Mouse (Mus musculus): ENCODE measurements around the gene Ninj2. TPM values are rescaled to one million over a fixed set of nuclear protein-coding genes. Genes with fewer than 3 reads are reported as not detected.
A peak's percentile ranks its signal among the peaks of the same experiment; 100 is the strongest.

Gene Ninj2
- total and polyA plus RNA-seq, 2 experiments from 2014 or later, result 27.4 TPM; not detected in 1

DNA sequence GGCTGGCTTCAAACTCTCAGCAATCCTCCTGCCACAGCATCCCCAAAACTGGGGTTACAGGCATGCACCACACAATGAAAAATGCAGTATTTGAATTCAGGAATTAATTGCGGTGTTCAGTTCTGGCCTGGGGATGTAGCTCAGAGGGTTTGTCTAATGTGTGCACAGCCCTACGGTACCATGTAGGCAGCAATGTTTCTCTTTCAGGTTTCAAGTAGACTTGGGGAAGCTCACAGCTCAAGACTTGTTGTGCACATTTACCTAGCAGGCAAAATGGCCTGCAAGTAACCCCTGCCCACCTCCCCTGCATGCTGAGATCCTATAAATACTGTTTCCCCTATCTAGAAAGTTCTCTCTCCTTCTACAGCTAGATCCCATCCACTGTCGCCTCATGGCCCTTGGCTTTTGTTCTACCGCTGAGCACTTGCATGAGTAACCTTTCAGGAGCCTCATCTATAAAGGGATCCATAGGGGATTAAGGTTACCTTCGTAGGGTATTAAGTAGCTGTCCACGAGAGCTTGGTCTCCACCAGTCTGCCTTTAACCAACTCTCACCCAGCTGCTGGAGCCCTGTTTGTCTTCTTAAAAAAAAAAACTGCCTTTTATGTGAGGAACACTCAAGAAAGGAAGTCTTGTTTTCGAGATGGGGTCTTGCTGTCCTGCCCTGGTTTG, 17.7 kb downstream of the Ninj2 start:
- Histone ChIP-seq H3K4me1 (ENCODE audit: control insufficient read depth, insufficient read depth) (peaks cover 46% of the 10 kb centered on the region), H3K27me3 (ENCODE audit: control insufficient read depth, insufficient read depth, low read length) (no peaks in the 10 kb centered on the region), H3K9me3 (replicated peaks; ENCODE audit: control insufficient read depth, low read length) (no peaks in the 10 kb centered on the region), H3K27ac (ENCODE audit: low read depth) (no peak overlapping the region), H3K4me3 (ENCODE audit: low read depth, low read length) (no peak overlapping the region), H3K9ac (replicated peaks; ENCODE audit: low read depth, low read length) (no peak overlapping the region), H3K4me2 (ENCODE audit: low read depth, low read length) (no peak overlapping the region), H3K36me3 (replicated peaks; ENCODE audit: control insufficient read depth, insufficient read depth, low read length) (no peaks in the 10 kb centered on the region)
- TF ChIP-seq EP300 (IDR thresholded peaks at IDR 0.05; ENCODE audit: low read depth), result no peak
- no peak for TF ChIP-seq CTCF (IDR thresholded peaks at IDR 0.05; ENCODE audit: low read depth)
- 77% methylated on average over 7 of the region's 7 CpGs for WGBS
- ATAC-seq (ENCODE audit: insufficient read depth, low read depth), result no peak
- DNase-seq (ENCODE audit: low spot score), result no peak

DNA sequence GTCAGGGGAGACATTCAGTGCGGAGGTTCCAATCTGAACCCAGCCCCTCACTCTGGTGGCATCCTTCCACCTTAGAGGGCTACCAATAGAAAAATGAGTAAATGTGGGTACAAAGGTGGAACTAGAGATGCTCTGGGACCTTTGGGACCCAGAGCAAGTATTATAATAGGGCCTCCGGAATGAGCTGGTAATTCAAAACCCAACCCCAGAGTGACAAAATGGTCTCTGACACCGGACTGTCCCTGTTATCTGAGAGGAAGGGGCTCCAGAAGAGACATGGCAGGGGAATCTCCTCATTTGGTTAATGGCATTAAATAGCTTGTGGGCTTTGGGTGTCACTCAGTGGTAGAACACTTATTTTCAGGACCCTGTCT, 18.2 kb downstream of the Ninj2 start:
- no peak overlapping the region for H3K27ac ChIP-seq (ENCODE audit: low read depth)
- no peak overlapping the region for H3K4me2 ChIP-seq (ENCODE audit: low read depth, low read length)
- H3K9ac ChIP-seq (replicated peaks; ENCODE audit: low read depth, low read length), result no peak overlapping the region
- WGBS, result 72% methylated on average over 3 of the region's 3 CpGs
- H3K27me3 ChIP-seq (ENCODE audit: control insufficient read depth, insufficient read depth, low read length), result no peaks in the 10 kb centered on the region
- no peak overlapping the region for H3K4me3 ChIP-seq (ENCODE audit: low read depth, low read length)
- TF ChIP-seq EP300 (IDR thresholded peaks at IDR 0.05; ENCODE audit: low read depth), result no peak
- no peak for TF ChIP-seq CTCF (IDR thresholded peaks at IDR 0.05; ENCODE audit: low read depth)
- H3K4me1 ChIP-seq (ENCODE audit: control insufficient read depth, insufficient read depth), result peaks cover 46% of the 10 kb centered on the region
- H3K36me3 ChIP-seq (replicated peaks; ENCODE audit: control insufficient read depth, insufficient read depth, low read length), result no peaks in the 10 kb centered on the region
- DNase-seq (ENCODE audit: low spot score) (no peak), ATAC-seq (ENCODE audit: insufficient read depth, low read depth) (no peak)
- H3K9me3 ChIP-seq (replicated peaks; ENCODE audit: control insufficient read depth, low read length), result no peaks in the 10 kb centered on the region

DNA sequence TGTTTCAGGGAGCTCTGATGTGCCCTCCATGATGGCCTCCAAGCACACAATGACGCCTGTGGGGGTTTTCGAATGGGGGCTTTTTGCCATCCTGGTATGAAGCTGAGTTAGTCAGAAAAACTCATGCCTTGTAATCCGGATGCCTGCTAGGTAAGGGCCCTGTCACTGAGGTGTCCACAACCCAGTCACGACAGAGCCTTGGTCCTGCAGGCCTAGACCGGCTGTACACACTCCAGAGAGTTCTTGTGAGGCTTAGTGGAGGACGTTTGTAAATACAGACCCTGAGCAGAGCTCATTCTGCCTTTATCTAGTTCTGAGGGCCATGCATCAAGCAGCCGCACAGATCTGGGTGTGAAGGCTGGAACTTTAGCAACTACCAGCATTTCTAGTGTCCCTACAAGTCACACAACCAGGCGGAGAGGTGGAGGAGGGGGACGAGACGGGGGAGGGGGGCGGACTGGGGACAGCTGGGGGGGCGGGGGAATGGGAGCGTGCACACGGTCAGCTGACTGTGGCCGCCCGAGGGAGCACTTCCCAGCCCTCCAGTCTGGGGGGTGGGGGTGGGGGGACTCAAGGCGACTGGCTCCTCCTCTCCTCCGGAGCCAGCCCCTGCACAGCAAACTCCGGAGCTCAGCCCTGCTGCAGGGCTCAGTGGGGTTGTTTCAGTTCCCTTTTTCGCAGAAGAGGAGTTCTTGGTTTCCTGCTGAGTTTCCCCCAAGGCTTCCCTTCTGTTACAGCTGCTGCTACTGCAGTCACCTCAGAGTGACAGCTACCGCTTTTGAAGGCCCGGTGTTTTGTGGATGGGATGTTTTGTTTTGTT, 19.0 kb downstream of the Ninj2 start:
- Histone ChIP-seq H3K9me3 (replicated peaks; ENCODE audit: control insufficient read depth, low read length) (no peaks in the 10 kb centered on the region), H3K9ac (replicated peaks; ENCODE audit: low read depth, low read length) (0 out of 2 replicates have a peak overlapping the region, but pooled peaks have one; percentile 18), H3K4me2 (ENCODE audit: low read depth, low read length) (peak overlapping the region; percentile 42), H3K27me3 (ENCODE audit: control insufficient read depth, insufficient read depth, low read length) (no peaks in the 10 kb centered on the region), H3K4me3 (ENCODE audit: low read depth, low read length) (peak overlapping the region; percentile 6; the same call in 1 of the 2 replicates), H3K27ac (ENCODE audit: low read depth) (peak overlapping the region; percentile 92), H3K36me3 (replicated peaks; ENCODE audit: control insufficient read depth, insufficient read depth, low read length) (no peaks in the 10 kb centered on the region), H3K4me1 (ENCODE audit: control insufficient read depth, insufficient read depth) (peaks cover 46% of the 10 kb centered on the region)
- 5% methylated on average over 21 of the region's 22 CpGs for WGBS
- ATAC-seq (ENCODE audit: insufficient read depth, low read depth) (peak; percentile 86), DNase-seq (ENCODE audit: low spot score) (peak; percentile 91)
- TF ChIP-seq CTCF (IDR thresholded peaks at IDR 0.05; ENCODE audit: low read depth) (no peak), EP300 (IDR thresholded peaks at IDR 0.05; ENCODE audit: low read depth) (no peak)

DNA sequence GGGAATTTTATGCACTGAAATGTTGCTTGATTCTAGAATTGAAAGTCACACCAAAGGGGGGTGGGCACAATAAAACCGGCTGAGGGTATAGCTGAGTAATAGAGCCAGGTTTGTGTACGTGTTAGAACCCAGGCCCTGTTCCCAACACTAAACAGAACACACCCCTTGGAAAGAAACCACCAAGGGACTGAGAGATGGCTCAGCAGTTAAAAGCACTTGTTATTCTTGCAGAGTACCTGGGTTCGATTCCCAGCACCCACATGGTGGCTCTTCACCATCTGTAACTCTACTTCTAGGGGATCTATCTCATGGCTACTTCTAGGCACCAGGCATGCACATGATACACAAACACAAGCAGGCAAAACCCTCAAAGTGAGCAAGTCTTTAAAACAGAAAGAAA, 20.7 kb downstream of the Ninj2 start:
- peaks cover 35% of the 10 kb centered on the region for H3K4me1 ChIP-seq (ENCODE audit: control insufficient read depth, insufficient read depth)
- H3K9me3 ChIP-seq (replicated peaks; ENCODE audit: control insufficient read depth, low read length), result no peaks in the 10 kb centered on the region
- ATAC-seq (ENCODE audit: insufficient read depth, low read depth) (no peak), DNase-seq (ENCODE audit: low spot score) (no peak)
- H3K27me3 ChIP-seq (ENCODE audit: control insufficient read depth, insufficient read depth, low read length), result no peaks in the 10 kb centered on the region
- H3K4me2 ChIP-seq (ENCODE audit: low read depth, low read length), result no peak overlapping the region
- no peak for TF ChIP-seq EP300 (IDR thresholded peaks at IDR 0.05; ENCODE audit: low read depth)
- TF ChIP-seq CTCF (IDR thresholded peaks at IDR 0.05; ENCODE audit: low read depth), result no peak
- no peak overlapping the region for H3K4me3 ChIP-seq (ENCODE audit: low read depth, low read length)
- H3K36me3 ChIP-seq (replicated peaks; ENCODE audit: control insufficient read depth, insufficient read depth, low read length), result no peaks in the 10 kb centered on the region
- WGBS, result 88% methylated on average over 3 of the region's 3 CpGs
- H3K27ac ChIP-seq (ENCODE audit: low read depth), result peak overlapping the region; percentile 89
- H3K9ac ChIP-seq (replicated peaks; ENCODE audit: low read depth, low read length), result no peak overlapping the region

DNA sequence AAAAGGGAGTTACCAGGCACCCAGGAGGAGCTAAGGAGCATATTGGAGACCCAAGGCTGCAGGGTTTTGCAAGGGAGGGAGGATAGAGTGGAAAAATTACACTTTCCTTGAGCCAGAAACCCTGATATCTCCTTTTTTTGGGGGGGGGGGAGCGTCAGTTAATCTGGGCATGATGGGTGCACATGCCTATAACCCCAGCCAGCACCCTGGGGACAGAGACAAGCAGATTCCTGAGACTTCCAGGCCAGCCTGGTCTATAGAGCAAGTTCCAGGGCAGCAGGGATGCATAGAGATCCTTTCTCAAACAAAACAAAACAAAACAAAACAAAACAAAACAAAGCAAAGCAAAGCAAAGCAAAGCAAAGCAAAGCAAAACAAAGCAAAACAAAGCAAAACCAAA, 21.1 kb downstream of the Ninj2 start:
- Histone ChIP-seq H3K4me3 (ENCODE audit: low read depth, low read length) (no peak overlapping the region), H3K36me3 (replicated peaks; ENCODE audit: control insufficient read depth, insufficient read depth, low read length) (no peaks in the 10 kb centered on the region), H3K27ac (ENCODE audit: low read depth) (peak overlapping the region; percentile 89), H3K27me3 (ENCODE audit: control insufficient read depth, insufficient read depth, low read length) (no peaks in the 10 kb centered on the region), H3K9me3 (replicated peaks; ENCODE audit: control insufficient read depth, low read length) (no peaks in the 10 kb centered on the region), H3K9ac (replicated peaks; ENCODE audit: low read depth, low read length) (no peak overlapping the region), H3K4me2 (ENCODE audit: low read depth, low read length) (peak overlapping the region; percentile 11; the same call in 1 of the 2 replicates), H3K4me1 (ENCODE audit: control insufficient read depth, insufficient read depth) (peaks cover 33% of the 10 kb centered on the region)
- no peak for DNase-seq (ENCODE audit: low spot score)
- 60% methylated on average over 1 of the region's 1 CpGs for WGBS
- TF ChIP-seq CTCF (IDR thresholded peaks at IDR 0.05; ENCODE audit: low read depth) (no peak), EP300 (IDR thresholded peaks at IDR 0.05; ENCODE audit: low read depth) (no peak)
- ATAC-seq (ENCODE audit: insufficient read depth, low read depth), result no peak

All from heart, postnatal 0 days (tissue).